Mouse (Mus musculus) embryonic stem cell, embryonic (primary cell): Measurements from ENCODE around the gene Tmc2.

Experiments
- CTCF ChIA-PET, 4 experiments: fragments of 300-600 bp in 2 of 4; fragments of 350-600 bp in 2 of 4; sonication (Branson Sonifier 250); formaldehyde crosslinking; loops; one replicate each; lab custom pipeline; 2022; ENCODE audit warnings: inconsistent platforms in 2 of 4; lab: Charles Lee
- POLR2A ChIA-PET, 4 experiments: fragments of 300-600 bp in 2 of 4; fragments of 350-600 bp in 2 of 4; sonication (Branson Sonifier 250); formaldehyde crosslinking; loops; one replicate each; lab custom pipeline; 2022; ENCODE audit warnings: antibody characterized with exemption in 4 of 4, inconsistent platforms in 1 of 4; lab: Charles Lee

Gene Tmc2

GRCm38 (mm10) chr2:130279600-130280091 lies 84.7 kb downstream of the Tmc2 start:
- ChIA-PET CTCF (interaction anchor here in 1 of 4 experiments (1.9 kb wide), 1 partner anchor 83 kb away, joined by 8 read pairs; no protein-coding TSS in a partner anchor), POLR2A (interaction anchor here (0.6 to 22.4 kb wide), 17 partner anchors 6 to 1218 kb away, joined by 3 to 522 read pairs (median 4); partner anchors contain the start of genes Ebf4 (in 3 of the 4), Idh3b (in 2 of the 4), Pced1a (in 1 of the 4) and Vps16 (in 1 of the 4))

DNA sequence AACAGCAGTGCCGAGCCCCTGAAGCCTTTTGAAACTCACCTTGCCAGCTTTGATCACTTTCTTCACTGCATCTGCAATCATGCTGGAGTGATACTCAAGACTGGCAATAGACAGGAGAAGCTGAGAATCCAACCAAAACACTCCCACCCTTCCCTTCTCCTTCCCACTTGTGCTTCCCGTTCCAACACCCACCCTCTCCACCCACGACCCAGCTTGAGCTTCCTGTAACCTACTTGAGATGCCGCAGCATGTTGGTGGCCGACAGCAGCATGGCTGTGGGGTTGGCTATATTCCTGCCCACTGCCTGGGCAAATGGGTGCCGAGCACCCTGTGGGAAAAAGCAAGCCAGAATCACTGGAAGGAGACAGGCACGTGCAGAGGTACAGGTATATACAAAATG lies 85.2 kb downstream of the Tmc2 start:
- POLR2A ChIA-PET, result interaction anchor here (0.9 to 22.4 kb wide), 14 partner anchors 5 to 1219 kb away, joined by 3 to 522 read pairs (median 4); partner anchors contain the start of genes Ebf4 (in 3 of the 4), Idh3b (in 2 of the 4), 1700020A23Rik (in 1 of the 4) and Gm28372 (in 1 of the 4)
- CTCF ChIA-PET, result interaction anchor here in 1 of 4 experiments (1.9 kb wide), 1 partner anchor 82 kb away, joined by 8 read pairs; no protein-coding TSS in a partner anchor

GRCm38 (mm10) chr2:130280818-130281217 lies 85.8 kb downstream of the Tmc2 start:
- POLR2A ChIA-PET, result interaction anchor here in 3 of 4 experiments (1.0 to 22.4 kb wide), 12 partner anchors 5 to 124 kb away, joined by 3 to 522 read pairs (median 4); partner anchors contain the start of genes Ebf4 (in 3 of the 3), Idh3b (in 2 of the 3), 1700020A23Rik (in 1 of the 3) and Gm28372 (in 1 of the 3)
- CTCF ChIA-PET, result interaction anchor here in 1 of 4 experiments (1.9 kb wide), 1 partner anchor 82 kb away, joined by 8 read pairs; no protein-coding TSS in a partner anchor

DNA sequence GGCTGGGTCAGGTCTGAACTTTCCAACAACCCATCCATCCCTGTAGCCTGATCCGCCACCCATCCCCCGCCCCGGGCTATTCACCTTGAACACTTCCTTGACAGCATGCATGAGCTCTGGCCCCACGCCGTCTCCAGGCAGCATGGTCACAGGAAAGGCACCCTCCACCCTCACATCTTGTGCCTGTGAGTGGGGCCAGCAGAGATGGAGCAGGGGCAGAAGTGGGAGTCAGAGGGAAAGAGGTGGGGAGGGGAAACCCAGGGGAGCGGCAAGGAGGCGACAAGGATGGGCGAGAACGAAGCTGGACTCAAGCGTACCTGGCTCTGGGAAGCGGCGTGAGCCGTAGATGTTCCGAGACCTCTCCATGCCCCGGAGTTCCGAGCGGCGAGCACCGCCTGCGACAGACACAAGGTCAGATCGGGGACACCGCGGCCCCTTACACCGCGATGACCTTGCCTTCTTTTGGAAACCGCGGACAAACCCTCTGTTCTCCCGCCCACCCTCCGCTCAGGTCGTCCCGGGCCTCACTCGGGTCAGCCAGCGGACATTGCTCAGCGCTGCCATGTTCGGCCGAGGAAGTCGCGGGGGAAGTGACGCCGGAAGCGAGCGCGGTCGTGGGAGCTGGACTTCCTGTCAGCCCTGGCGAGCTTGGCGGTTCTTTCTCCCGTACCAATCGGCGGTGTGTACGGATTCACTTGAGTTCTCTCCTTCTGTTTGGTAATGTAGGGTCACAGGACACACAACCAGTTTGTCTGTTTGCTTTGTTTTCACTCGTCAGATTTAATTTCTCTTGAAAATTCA lies 89.1 kb downstream of the Tmc2 start, which contains the start of gene Idh3b:
Gene Idh3b (minus strand): TSS at position 694 of the 801 bp plus-strand sequence.
- POLR2A ChIA-PET, result interaction anchor here (0.6 to 22.4 kb wide), 33 partner anchors 4 to 413 kb away, joined by 3 to 522 read pairs (median 4); partner anchors contain the start of genes Nop56 (in 4 of the 4), Ebf4 (in 2 of the 4), Pced1a (in 2 of the 4) and Snrpb (in 2 of the 4)
- CTCF ChIA-PET, result interaction anchor here in 3 of 4 experiments (0.6 to 1.8 kb wide), 4 partner anchors 8 to 76 kb away, joined by 3 to 7 read pairs (median 5); partner anchors contain the start of genes Ebf4 (in 1 of the 3) and Nop56 (in 1 of the 3)

GRCm38 (mm10) chr2:130289086-130289485 lies 94.1 kb downstream of the Tmc2 start:
- CTCF ChIA-PET, result interaction anchor here in 2 of 4 experiments (0.6 to 2.3 kb wide), 9 partner anchors 13 to 274 kb away, joined by 3 to 7 read pairs (median 3); partner anchors contain the start of genes Mrps26 (in 1 of the 2), Nop56 (in 1 of the 2) and Tmem239 (in 1 of the 2)
- POLR2A ChIA-PET, result interaction anchor here (0.6 to 14.1 kb wide), 24 partner anchors 8 to 1223 kb away, joined by 3 to 522 read pairs (median 4); partner anchors contain the start of genes Nop56 (in 4 of the 4), Vps16 (in 2 of the 4), Ddrgk1 (in 1 of the 4) and Idh3b (in 1 of the 4)

- CTCF ChIA-PET, result interaction anchor here in 2 of 4 experiments (1.0 to 1.3 kb wide), 2 partner anchors 71 to 121 kb away, joined by 3 to 4 read pairs; no protein-coding TSS in a partner anchor
- POLR2A ChIA-PET, result interaction anchor here (0.5 to 14.1 kb wide), 12 partner anchors 16 to 347 kb away, joined by 3 to 522 read pairs (median 3); partner anchors contain the start of genes Nop56 (in 3 of the 4), Cpxm1 (in 1 of the 4), Idh3b (in 1 of the 4) and Mrps26 (in 1 of the 4)
These were observed 96.4 kb downstream of the Tmc2 start for GRCm38 (mm10) chr2:130291434-130291833.

GRCm38 (mm10) chr2:130293009-130293408 lies 98.0 kb downstream of the Tmc2 start:
- CTCF ChIA-PET, result interaction anchor here in 2 of 4 experiments (0.6 to 1.5 kb wide), 2 partner anchors 69 to 73 kb away, joined by 3 to 4 read pairs; no protein-coding TSS in a partner anchor
- POLR2A ChIA-PET, result interaction anchor here (0.5 to 14.1 kb wide), 11 partner anchors 8 to 832 kb away, joined by 3 to 522 read pairs (median 3); partner anchors contain the start of genes Idh3b (in 3 of the 4), Nop56 (in 3 of the 4) and Snrpb (in 1 of the 4)

DNA sequence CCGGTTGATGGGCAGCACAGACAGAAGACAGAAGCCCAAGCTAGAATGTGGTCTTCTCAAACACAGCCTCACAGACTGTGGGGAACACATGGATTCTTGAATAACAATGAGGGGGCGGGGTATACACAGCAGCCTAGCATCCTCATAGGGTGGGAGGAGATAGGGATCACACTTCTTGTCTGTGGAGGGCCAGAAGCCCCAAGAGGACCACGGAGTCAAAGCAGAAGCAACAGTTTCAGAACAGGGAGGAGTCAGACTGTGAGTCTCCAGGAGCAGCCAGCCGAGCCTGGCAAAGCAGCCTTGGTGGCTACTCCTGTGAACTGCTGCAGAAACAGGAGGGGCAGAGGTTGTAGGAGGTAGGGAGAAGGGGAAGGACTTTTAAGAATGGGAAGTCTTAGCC lies 98.5 kb downstream of the Tmc2 start:
- ChIA-PET POLR2A (interaction anchor here (0.5 to 14.1 kb wide), 12 partner anchors 9 to 832 kb away, joined by 3 to 522 read pairs (median 5); partner anchors contain the start of genes Idh3b (in 3 of the 4), Nop56 (in 3 of the 4) and Snrpb (in 2 of the 4)), CTCF (interaction anchor here in 2 of 4 experiments (0.6 to 1.5 kb wide), 2 partner anchors 69 to 72 kb away, joined by 3 to 4 read pairs; no protein-coding TSS in a partner anchor)

- CTCF ChIA-PET, result interaction anchor here in 2 of 4 experiments (0.9 to 1.5 kb wide), 4 partner anchors 9 to 303 kb away, joined by 3 to 4 read pairs (median 3); partner anchors contain the start of gene Idh3b (in 1 of the 2)
- POLR2A ChIA-PET, result interaction anchor here (0.7 to 14.1 kb wide), 21 partner anchors 9 to 403 kb away, joined by 3 to 522 read pairs (median 4); partner anchors contain the start of genes Nop56 (in 3 of the 4), Idh3b (in 2 of the 4), Pced1a (in 2 of the 4) and Snrpb (in 2 of the 4)
These were observed 99.4 kb downstream of the Tmc2 start for GRCm38 (mm10) chr2:130294218-130294935.

GRCm38 (mm10) chr2:130294936-130295277 lies 99.9 kb downstream of the Tmc2 start, which contains the start of gene Ebf4:
Ebf4 (plus strand) TSS chr2:130295169.
- CTCF ChIA-PET, result interaction anchor here in 1 of 4 experiments (0.9 to 1.1 kb wide), 3 partner anchors 8 to 303 kb away, joined by 3 read pairs; partner anchors contain the start of gene Idh3b
- POLR2A ChIA-PET, result interaction anchor here (0.7 to 14.1 kb wide), 20 partner anchors 8 to 403 kb away, joined by 3 to 522 read pairs (median 4); partner anchors contain the start of genes Nop56 (in 3 of the 4), Idh3b (in 2 of the 4), Pced1a (in 2 of the 4) and Snrpb (in 2 of the 4)

DNA sequence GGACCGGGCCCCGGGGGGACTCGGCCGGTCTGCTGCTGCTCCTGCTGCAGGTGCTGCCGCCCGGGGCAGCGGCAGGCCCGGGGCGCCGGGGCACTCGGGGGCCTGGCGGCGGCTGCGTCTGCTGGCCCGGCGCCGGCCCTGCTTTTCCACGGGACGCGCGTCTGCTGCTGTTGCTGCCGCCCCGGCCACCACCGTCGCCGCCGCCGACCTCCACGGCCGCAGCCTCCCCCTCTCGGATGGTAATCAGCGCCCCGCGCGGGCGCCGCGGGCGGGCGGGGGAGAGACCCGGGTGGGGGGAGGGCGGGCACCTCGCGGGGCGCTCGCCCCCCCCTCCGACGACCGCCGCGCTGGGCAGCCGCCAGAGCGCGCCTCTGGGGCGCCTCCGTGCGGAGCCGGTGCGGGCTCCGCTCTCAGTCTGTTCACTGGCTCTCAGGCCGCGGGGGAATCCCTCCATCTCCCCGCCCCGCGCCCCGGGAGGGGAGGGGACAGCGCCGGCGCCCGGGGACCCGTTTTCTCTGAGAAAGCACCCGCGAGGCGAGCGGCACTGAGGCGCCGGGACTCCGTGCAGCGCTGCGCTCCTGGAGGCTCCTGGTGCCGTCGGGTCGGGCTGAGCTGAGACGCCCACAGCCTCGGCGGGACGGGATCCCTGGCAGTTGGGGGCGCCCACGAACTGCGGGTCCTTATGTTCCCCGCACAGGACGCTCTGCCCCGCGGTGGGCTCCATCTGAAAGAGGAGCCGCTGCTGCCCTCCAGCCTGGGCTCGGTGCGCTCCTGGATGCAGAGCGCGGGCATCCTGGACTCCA lies 100.5 kb downstream of the Tmc2 start:
- ChIA-PET CTCF (interaction anchor here in 2 of 4 experiments (0.6 to 1.4 kb wide), 3 partner anchors 12 to 116 kb away, joined by 3 read pairs; partner anchors contain the start of gene Idh3b (in 1 of the 2)), POLR2A (interaction anchor here (0.8 to 14.1 kb wide), 16 partner anchors 8 to 402 kb away, joined by 3 to 522 read pairs (median 4); partner anchors contain the start of genes Nop56 (in 3 of the 4), Idh3b (in 2 of the 4), Snrpb (in 2 of the 4) and Pced1a (in 1 of the 4))

GRCm38 (mm10) chr2:130296134-130296745 lies 101.2 kb downstream of the Tmc2 start:
- ChIA-PET CTCF (interaction anchor here in 2 of 4 experiments (0.6 to 1.4 kb wide), 3 partner anchors 21 to 116 kb away, joined by 3 to 5 read pairs (median 3); no protein-coding TSS in a partner anchor), POLR2A (interaction anchor here in 3 of 4 experiments (0.8 to 3.3 kb wide), 10 partner anchors 9 to 66 kb away, joined by 3 to 20 read pairs (median 3); partner anchors contain the start of gene Nop56 (in 3 of the 3))

DNA sequence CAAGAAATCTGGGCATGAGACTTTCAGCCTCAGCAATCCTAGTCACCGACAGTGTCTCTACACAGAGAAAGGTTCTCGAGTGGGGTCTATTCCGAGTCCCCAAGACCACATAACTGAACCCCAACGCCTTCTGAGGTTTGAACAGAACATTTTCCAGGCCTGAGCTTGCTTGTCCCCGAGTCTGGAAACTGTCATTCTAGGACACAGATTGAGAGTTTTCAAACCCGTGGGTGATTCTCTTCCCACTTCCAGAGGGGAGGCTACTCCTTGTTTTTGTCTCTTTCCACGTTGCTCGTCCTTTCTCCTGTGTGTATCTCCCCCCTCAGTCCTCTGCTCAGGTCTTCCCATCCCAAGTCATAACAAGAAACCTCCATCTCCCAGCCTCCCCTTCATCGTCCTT lies 102.6 kb downstream of the Tmc2 start:
- ChIA-PET CTCF (no interaction called here), POLR2A (interaction anchor here in 2 of 4 experiments (1.1 to 3.3 kb wide), 8 partner anchors 9 to 266 kb away, joined by 3 to 20 read pairs (median 5); partner anchors contain the start of genes Nop56 (in 2 of the 2), Idh3b (in 1 of the 2), Mrps26 (in 1 of the 2) and Pced1a (in 1 of the 2))

- POLR2A ChIA-PET, result interaction anchor here (0.6 to 4.2 kb wide), 16 partner anchors 8 to 188 kb away, joined by 3 to 20 read pairs (median 4); partner anchors contain the start of genes Nop56 (in 2 of the 4), Ebf4 (in 1 of the 4) and Idh3b (in 1 of the 4)
- CTCF ChIA-PET, result interaction anchor here in 3 of 4 experiments (0.6 to 1.5 kb wide), 5 partner anchors 9 to 59 kb away, joined by 3 to 5 read pairs (median 3); partner anchors contain the start of gene Ebf4 (in 1 of the 3)
These were observed 108.0 kb downstream of the Tmc2 start for GRCm38 (mm10) chr2:130303014-130303413.
